Mouse (Mus musculus) forebrain, embryonic 10.5 days (tissue): Measurements from ENCODE around the gene Siva1. TPM values are rescaled to one million over a fixed set of nuclear protein-coding genes. Genes with fewer than 3 reads are reported as not detected.

Experiments used
- DNase-seq: peaks from one replicate; pipeline ENCODE4 v3.0.0-alpha.2; 2017; ENCODE audit warnings: low spot score; ENCODE audit errors: extremely low spot score
- H3K27ac ChIP-seq: fragments of 300-500 bp; sonication (generic); 2 replicates; pipeline ENCODE4 v1.5.1; 2016; ENCODE audit warnings: mild to moderate bottlenecking
- H3K27me3 ChIP-seq: fragments of 300-500 bp; sonication (generic); 2 replicates; pipeline ENCODE4 v1.6.1; 2016; ENCODE audit warnings: mild to moderate bottlenecking; ENCODE audit not compliant: poor library complexity, severe bottlenecking
- H3K36me3 ChIP-seq: fragments of 300-500 bp; sonication (generic); replicated peaks from 2 replicates; pipeline ENCODE4 v1.6.1; 2016; ENCODE audit warnings: mild to moderate bottlenecking, moderate library complexity
- H3K4me1 ChIP-seq: fragments of 300-500 bp; sonication (generic); 2 replicates; pipeline ENCODE4 v1.6.1; 2016
- H3K4me3 ChIP-seq: fragments of 300-500 bp; sonication (generic); 2 replicates; pipeline ENCODE4 v1.5.1; 2016; ENCODE audit warnings: mild to moderate bottlenecking, moderate library complexity
- H3K9me3 ChIP-seq: fragments of 300-500 bp; sonication (generic); 2 replicates; pipeline ENCODE4 v1.6.1; 2016; ENCODE audit warnings: mild to moderate bottlenecking, moderate library complexity
- WGBS: fragments of 180-500 bp; shearing (Covaris S2); methylation state at CpG from one replicate; pipeline ENCODE4 v1.1.7; 2016; 5-methylcytosine and 5-hydroxymethylcytosine counted together
- polyA plus RNA-seq: library from polyadenylated mRNA; unstranded; fragments of >200 nt; fragmentation: Nextera tagmentation; extraction: Ambion mirVana; gene quantifications from 2 replicates; pipeline ENCODE4 v1.2.1, GENCODE M21; 2016

The Siva1 gene
- polyA plus RNA-seq, 1 experiment from 2014 or later = 369 TPM

DNA sequence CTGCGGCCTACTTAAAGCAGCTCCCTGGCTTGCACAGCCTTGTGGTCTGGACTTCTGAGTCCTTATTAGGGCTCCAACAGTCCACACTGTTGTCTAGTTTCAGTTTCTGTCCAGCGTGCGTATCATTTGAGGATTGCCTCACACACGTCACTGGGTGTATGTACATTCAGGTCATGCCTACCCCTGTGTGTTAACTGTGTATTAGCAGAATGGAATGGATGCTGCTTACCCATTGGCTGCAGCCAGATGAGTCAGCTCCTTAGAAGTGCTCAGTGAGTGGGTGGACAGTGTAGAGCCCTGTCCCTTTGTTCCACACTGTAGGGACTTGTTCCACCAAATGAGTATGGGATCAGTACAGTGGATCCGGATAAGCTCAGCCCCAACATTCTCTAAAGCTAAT lies 3.6 kb downstream of the Siva1 start:
- DNase-seq = no peak
- Histone ChIP-seq H3K27ac (no peak overlapping the region), H3K4me3 (no peak overlapping the region), H3K27me3 (peaks cover 6% of the 10 kb centered on the region; the same call in 1 of the 2 replicates), H3K9me3 (no peaks in the 10 kb centered on the region), H3K36me3 (peaks cover 66% of the 10 kb centered on the region), H3K4me1 (peaks cover 35% of the 10 kb centered on the region)
- 94% methylated on average over 5 of the region's 5 CpGs for WGBS

DNA sequence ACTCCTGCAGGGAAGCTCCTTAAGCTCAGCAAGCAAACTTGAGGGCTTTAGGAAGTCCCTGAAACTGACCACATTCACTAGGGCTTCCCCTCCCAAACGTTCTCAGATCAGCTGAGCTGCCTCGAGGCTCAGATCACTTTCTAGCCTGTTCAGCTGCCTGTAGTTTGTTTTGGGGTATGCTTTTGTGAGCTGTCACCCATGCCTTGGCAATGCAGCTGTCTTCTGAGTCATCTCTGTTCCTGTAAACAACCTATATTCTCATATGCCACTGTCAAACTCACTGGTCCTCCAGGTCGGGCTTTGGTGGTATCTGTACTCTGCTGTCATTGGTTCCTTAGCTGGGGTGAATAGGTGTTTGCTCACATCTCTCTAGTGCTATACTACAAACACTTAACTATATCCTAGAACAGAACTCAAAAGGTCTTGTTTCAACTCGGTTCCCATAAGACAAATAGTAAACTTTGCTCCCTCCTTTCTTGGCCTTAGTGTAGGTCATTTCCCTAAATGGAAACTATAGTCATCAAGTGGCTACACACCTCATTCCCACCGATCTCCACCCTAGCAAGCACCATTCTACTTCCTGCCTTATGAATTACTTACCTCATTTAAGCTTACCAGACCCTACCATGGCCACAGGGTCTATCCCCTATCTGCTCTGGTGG lies 7.4 kb downstream of the Siva1 start:
- H3K9me3 ChIP-seq = no peaks in the 10 kb centered on the region
- no peak for DNase-seq
- no peak overlapping the region for H3K4me3 ChIP-seq
- peaks cover 100% of the 10 kb centered on the region for H3K36me3 ChIP-seq
- WGBS = 81% methylated on average over 5 of the region's 5 CpGs
- no peaks in the 10 kb centered on the region for H3K27me3 ChIP-seq
- H3K4me1 ChIP-seq = peaks cover 12% of the 10 kb centered on the region
- no peak overlapping the region for H3K27ac ChIP-seq

DNA sequence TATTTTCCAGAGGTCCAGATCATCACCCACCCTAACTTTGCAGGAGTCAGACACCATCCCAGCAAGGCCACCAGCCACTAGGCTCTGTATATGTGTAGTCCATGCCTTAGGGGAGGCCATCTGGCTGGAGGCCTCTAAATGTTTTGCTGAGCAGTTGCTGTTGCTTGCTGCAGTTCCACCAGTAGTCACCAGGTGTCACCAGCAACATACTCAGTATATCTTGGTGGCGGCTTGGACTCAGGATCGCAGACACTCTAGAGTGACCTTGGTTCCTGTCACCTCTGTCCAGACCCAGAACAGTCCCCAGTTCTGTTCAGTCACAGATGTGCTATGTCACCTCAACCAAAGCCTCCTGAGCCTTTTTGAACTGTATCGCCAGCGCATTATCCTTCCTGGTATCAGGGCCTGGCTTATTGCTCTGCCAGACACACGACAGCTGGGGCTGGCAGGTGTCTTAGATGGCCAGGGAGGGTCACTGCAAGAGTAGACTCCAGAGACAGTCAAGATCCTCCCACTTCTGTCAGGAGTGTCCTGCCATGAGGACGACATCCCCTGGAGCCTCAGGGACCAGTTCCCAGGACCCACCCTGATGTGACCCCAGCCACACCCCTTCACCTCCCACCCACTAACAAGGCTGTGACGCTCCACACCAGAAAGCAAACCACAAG lies 8.8 kb downstream of the Siva1 start:
- WGBS = 71% methylated on average over 7 of the region's 7 CpGs
- no peak overlapping the region for H3K4me3 ChIP-seq
- no peak overlapping the region for H3K27ac ChIP-seq
- peaks cover 100% of the 10 kb centered on the region for H3K36me3 ChIP-seq
- no peaks in the 10 kb centered on the region for H3K9me3 ChIP-seq
- H3K27me3 ChIP-seq = no peaks in the 10 kb centered on the region
- peak; percentile 76 for DNase-seq
- peaks cover 9% of the 10 kb centered on the region; the same call in 1 of the 2 replicates for H3K4me1 ChIP-seq

DNA sequence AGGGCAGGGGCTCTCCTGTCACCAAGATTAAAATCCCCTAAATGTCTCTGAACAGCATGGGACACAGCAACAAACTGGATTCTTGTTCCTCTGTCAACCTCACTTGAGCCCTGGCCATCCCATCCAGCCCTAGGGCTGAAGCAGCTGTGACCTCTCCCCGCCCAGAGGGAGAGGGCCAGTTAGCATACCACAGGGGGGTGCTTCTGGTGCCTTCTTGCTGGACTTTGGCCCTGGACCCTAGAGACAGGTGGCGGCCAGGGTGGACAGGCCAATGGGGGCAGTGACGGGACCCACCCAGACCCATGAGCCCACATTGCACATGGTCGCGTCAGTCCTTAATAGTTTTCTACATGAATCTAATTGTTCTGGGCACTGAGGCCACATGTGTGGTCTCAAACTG lies 9.6 kb downstream of the Siva1 start:
- 91% methylated on average over 5 of the region's 5 CpGs for WGBS
- Histone ChIP-seq H3K4me3 (no peak overlapping the region), H3K27me3 (no peaks in the 10 kb centered on the region), H3K4me1 (peaks cover 9% of the 10 kb centered on the region; the same call in 1 of the 2 replicates), H3K9me3 (no peaks in the 10 kb centered on the region), H3K36me3 (peaks cover 100% of the 10 kb centered on the region), H3K27ac (no peak overlapping the region)
- no peak for DNase-seq

DNA sequence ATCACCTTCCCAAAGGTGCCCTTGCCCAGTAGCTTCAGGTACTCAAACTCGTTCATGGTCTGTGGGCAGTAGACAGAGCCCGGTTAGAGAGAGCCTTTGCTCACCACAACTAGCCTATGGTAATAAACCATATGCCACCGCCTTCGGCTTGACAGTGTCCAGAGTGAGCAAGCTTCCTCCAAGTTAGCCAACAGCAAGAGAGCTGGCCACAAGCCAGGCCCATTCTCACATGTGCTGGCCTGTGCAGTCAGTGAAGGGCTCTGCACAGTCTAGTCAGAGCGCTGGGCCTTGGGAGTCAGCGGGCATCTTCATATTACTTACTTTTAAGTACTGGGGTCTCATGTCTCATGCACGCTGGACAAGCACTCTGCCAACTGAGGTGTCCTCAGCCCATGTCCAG lies 14.1 kb downstream of the Siva1 start:
- no peak overlapping the region for H3K4me3 ChIP-seq
- no peaks in the 10 kb centered on the region for H3K27me3 ChIP-seq
- 94% methylated on average over 7 of the region's 7 CpGs for WGBS
- H3K9me3 ChIP-seq = no peaks in the 10 kb centered on the region
- H3K4me1 ChIP-seq = peaks cover 45% of the 10 kb centered on the region
- peaks cover 100% of the 10 kb centered on the region for H3K36me3 ChIP-seq
- DNase-seq = no peak
- no peak overlapping the region for H3K27ac ChIP-seq

DNA sequence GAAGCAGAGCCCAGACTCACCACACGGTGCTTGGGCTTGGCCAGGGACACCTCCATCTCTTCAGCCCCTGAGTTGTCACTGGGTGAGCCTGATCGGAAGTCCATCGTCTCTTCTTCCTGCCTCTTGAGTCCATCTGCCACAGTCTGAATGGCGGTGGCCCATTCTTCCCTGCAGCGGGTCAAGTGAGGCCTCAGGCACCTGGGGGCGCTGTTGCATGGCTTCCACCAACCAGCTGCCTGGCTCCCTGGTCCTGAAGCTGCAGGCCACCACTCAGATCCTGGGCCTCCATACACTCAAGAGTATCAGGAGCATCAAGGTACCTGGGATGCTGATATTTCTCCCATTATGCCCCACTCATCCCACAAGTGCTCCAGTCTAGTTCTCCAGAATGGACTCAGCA lies 14.6 kb downstream of the Siva1 start:
- no peak overlapping the region for H3K4me3 ChIP-seq
- H3K9me3 ChIP-seq = no peaks in the 10 kb centered on the region
- H3K4me1 ChIP-seq = peaks cover 48% of the 10 kb centered on the region
- H3K36me3 ChIP-seq = peaks cover 100% of the 10 kb centered on the region
- WGBS = 87% methylated on average over 6 of the region's 6 CpGs
- H3K27ac ChIP-seq = no peak overlapping the region
- DNase-seq = no peak
- no peaks in the 10 kb centered on the region for H3K27me3 ChIP-seq

DNA sequence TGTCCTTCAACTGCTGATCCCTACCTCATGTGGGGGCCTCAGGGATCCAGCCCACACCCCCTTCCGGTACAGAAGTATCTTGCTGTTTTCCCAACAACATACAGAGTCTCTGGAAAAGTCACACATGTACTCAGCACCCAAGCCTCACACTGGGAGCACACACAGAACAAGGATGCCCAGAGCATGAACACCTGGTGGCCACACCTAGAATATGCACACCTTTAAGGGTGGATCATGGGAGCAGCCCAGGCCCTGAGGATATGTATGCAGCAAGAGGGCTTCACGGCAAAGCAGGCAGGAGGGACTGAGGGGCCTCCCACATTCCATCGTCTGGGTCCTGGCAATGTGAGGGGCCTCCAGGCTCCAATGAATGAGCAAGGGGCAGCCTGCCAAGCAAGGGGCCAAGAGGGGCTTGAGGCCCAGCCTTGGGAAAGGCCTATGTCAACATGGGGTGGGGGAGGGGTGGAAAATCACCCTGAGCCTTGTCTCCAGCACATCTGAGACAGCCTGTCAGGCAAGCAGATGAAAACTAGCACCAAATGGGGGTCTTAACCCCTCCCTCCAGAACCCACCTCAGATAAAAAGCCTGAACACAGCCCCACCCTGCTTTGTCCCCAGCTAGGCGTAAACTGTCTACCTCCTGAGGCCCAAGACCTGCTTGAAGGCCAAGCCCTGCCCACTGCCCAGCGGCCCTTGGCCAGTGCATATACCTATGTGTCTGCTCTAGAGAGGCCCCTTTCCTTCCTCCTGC lies 16.3 kb downstream of the Siva1 start:
- 60% methylated on average over 5 of the region's 5 CpGs for WGBS
- Histone ChIP-seq H3K9me3 (no peaks in the 10 kb centered on the region), H3K4me3 (peak overlapping the region; percentile 30), H3K36me3 (peaks cover 100% of the 10 kb centered on the region), H3K4me1 (peaks cover 57% of the 10 kb centered on the region), H3K27me3 (no peaks in the 10 kb centered on the region), H3K27ac (peak overlapping the region; percentile 87)
- peak; percentile 56 for DNase-seq

DNA sequence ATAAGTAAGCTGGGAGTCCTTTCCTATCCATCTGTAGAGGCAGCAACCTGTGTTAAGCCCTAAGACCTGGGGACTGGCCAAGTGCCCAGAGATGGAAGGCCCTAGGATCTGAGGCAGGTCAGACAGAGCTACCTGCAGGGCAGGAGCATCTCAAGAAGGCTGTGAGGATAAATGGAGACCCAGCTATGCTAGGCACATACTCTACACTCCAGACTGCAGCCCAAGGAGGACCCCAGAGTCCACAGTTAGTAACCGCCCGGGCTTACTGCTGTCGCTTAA lies 16.8 kb downstream of the Siva1 start:
- no peak for DNase-seq
- Histone ChIP-seq H3K9me3 (no peaks in the 10 kb centered on the region), H3K4me1 (peaks cover 62% of the 10 kb centered on the region), H3K4me3 (peak overlapping the region; percentile 30; the same call in 1 of the 2 replicates), H3K27me3 (no peaks in the 10 kb centered on the region), H3K27ac (peak overlapping the region; percentile 87), H3K36me3 (peaks cover 100% of the 10 kb centered on the region)
- WGBS = 93% methylated on average over 3 of the region's 3 CpGs

DNA sequence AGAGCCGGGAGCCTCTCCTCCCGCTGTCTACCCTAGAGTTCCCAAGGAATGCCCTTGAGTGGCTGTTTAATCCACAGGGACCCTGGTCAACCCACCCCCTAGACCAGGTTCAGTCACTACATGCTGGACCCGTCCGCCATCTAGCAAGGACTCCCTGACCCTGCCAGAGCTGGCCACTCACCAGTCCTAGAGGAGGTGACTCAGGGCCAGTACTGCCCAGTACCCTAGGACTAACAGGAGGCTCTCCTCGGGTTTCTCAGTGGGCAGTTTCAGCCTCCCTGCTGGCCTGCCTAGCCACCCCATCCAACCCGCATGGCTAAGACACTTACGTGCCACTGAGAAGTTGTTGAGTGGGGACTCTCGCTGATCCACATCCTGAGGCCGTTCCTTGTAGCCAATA lies 17.4 kb downstream of the Siva1 start:
- DNase-seq = no peak
- Histone ChIP-seq H3K9me3 (no peaks in the 10 kb centered on the region), H3K36me3 (peaks cover 100% of the 10 kb centered on the region), H3K4me3 (no peak overlapping the region), H3K27ac (peak overlapping the region; percentile 87), H3K27me3 (no peaks in the 10 kb centered on the region), H3K4me1 (peaks cover 64% of the 10 kb centered on the region)
- 89% methylated on average over 9 of the region's 9 CpGs for whole genome bisulfite sequencing

DNA sequence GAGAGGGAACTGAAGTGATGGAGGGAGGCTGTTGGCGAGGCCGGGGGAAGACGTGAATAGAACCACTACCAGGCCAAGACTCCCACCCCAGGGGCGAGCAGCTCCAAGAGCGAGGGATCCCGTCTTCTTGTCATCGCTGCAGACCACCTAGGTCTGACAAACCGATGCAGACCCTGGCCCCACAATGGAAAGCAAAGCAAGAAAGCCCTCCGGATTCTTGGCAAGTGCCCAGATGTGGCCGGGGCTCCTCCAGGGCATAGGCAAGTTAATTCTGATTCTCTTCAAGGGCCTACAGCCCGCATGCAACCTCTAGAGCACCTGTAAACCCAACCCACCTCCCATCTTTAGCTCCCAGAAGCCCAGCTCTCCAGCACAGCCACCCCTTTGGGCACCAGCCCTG lies 18.8 kb downstream of the Siva1 start:
- Histone ChIP-seq H3K4me3 (no peak overlapping the region), H3K27ac (peak overlapping the region; percentile 82), H3K4me1 (peaks cover 71% of the 10 kb centered on the region), H3K36me3 (peaks cover 100% of the 10 kb centered on the region), H3K9me3 (no peaks in the 10 kb centered on the region), H3K27me3 (no peaks in the 10 kb centered on the region)
- no peak for DNase-seq
- WGBS = 92% methylated on average over 11 of the region's 11 CpGs

DNA sequence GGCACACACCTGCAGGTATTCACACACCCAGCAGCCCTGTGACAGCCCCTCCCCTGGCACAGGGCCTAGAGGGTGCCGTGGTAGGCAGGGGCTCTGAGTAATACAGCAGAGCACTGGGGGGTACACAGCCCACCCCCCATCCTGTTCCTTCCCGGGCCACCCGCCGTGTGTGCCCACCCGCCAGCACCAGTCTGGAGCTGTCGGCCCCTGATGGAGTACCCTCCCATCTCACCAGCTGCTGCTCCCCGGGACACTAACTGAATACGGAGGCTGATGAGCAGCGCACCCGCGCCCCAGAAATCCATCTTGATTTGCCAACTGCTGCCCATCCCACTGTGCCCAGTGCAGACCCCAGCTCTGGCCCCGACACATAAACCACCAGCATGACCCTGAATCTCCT lies 19.2 kb downstream of the Siva1 start:
- no peak for DNase-seq
- H3K27ac ChIP-seq = peak overlapping the region; percentile 82
- H3K36me3 ChIP-seq = peaks cover 100% of the 10 kb centered on the region
- H3K4me3 ChIP-seq = no peak overlapping the region
- 94% methylated on average over 12 of the region's 12 CpGs for WGBS
- H3K4me1 ChIP-seq = peaks cover 71% of the 10 kb centered on the region
- no peaks in the 10 kb centered on the region for H3K27me3 ChIP-seq
- no peaks in the 10 kb centered on the region for H3K9me3 ChIP-seq

DNA sequence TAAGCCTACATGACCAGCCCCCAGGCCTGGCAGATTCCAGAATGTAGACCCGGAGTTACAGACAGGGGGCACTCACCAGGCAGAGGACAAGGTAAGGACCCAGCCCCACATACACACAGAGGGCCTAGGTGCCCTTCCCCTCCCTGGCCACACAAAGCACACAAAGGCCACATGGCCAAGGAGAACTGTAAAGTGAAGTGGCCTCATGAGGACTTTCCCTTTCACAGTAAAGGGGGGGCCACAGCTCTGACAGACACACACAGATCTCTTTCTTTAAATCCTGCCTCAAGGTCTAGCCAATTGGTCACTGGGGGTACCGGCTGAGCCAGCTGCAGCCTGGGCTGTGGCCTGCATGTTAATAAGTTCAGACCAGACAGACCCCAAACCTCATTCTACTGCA lies 19.6 kb downstream of the Siva1 start:
- no peak overlapping the region for H3K4me3 ChIP-seq
- no peaks in the 10 kb centered on the region for H3K27me3 ChIP-seq
- no peaks in the 10 kb centered on the region for H3K9me3 ChIP-seq
- 64% methylated on average over 2 of the region's 2 CpGs for WGBS
- peaks cover 100% of the 10 kb centered on the region for H3K36me3 ChIP-seq
- peaks cover 71% of the 10 kb centered on the region for H3K4me1 ChIP-seq
- no peak for DNase-seq
- peak overlapping the region; percentile 82 for H3K27ac ChIP-seq

DNA sequence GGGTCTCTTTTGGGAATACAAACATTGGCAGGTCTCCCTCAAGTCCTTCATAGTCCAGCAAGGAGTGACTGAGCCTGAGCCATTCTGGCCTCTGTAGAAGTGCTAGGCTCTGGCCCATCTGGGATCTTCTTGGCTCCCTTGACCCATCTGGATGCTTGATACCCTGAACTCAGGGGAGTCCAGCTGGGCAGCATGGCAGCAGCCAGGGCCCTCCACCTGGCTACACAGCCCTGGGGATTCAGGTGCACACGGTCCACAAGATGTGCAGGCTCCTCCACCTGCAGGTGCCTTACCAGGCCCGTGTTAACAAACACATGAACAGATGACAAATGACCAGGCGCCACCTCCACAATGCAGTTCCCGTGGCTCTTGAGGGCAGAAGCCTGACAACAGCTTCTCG lies 20.2 kb downstream of the Siva1 start:
- Histone ChIP-seq H3K4me1 (peaks cover 73% of the 10 kb centered on the region), H3K4me3 (no peak overlapping the region), H3K36me3 (peaks cover 100% of the 10 kb centered on the region), H3K27ac (peak overlapping the region; percentile 82), H3K9me3 (no peaks in the 10 kb centered on the region), H3K27me3 (no peaks in the 10 kb centered on the region)
- DNase-seq = no peak
- WGBS = 85% methylated on average over 5 of the region's 5 CpGs
